Mouse (Mus musculus): ENCODE measurements around the gene Tmem115.

Gene Tmem115

DNA sequence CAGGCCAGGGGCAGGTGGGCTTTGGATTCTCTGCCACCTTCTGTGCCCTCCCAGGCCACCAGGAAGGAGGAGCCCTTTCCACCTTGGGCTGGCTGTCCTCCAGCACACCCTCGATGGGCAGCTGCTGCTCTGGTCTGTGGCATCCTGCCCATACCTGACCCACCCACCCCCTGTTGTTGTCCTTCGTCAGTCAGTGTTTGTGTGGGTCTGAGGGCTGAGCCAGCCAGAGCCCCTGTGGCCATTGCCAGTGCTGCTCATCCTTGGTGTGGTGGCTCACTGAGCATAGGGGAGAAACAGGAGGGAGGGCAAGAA is 11.4 kb upstream of the Tmem115 start:
- no peak for DNase-seq

DNA sequence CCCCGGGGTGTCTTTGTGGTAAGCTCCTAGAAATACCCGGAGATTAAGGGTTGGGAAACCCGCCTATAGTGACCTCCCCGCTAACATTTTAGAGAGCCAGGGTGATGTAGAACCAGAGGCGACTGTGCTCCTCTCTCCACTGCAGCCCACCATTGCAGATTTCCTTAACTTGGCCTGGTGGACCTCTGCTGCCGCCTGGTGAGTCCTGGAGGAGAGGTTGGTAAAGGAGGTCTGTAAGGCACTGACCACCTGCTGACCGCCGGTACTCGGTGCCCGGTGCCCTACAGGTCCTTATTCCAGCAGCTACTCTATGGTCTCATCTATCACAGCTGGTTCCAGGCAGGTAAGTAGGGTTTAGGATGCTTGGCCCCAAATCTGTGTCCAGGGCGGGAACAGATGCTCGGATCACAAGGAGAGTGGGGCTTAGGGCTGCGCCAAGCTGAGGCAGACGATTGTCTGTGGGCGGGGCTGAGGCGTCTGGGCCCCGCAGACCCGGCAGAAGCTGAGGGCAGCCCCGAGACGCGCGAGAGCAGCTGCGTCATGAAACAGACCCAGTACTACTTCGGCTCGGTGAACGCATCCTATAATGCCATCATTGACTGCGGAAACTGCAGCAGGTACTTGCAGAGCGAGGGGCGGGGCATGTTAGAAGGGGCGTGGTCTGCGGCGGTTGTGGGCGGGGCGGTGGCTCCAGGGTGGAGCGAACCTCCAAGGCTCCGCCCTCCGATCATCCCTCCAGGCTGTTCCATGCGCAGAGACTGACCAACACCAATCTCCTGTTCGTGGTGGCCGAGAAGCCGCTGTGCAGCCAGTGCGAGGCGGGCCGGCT is 7.3 kb upstream of the Tmem115 start:
- peak; percentile 60 for DNase-seq

DNA sequence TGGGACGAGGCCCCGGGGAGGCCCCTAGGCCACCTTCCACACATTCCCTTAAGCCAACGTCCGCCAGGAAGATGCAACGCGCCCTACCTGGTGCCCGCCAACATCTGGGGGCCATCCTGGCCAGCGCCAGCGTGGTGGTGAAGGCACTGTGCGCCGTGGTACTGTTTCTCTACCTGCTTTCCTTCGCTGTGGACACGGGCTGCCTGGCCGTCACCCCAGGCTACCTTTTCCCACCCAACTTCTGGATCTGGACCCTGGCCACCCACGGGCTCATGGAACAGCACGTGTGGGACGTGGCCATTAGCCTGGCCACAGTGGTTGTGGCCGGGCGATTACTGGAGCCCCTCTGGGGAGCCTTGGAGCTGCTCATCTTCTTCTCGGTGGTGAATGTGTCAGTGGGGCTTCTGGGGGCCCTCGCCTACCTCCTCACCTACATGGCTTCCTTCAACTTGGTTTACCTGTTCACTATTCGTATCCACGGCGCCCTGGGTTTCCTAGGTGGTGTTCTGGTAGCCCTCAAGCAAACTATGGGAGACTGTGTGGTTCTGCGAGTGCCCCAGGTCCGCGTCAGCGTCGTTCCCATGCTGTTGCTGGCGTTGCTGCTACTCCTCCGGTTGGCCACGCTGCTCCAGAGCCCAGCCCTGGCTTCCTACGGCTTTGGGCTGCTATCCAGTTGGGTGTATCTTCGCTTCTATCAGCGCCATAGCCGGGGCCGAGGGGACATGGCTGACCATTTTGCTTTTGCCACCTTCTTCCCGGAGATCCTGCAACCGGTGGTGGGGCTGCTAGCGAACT is 860 bp downstream of the Tmem115 start:
- DNase-seq, result peak; percentile 68

DNA sequence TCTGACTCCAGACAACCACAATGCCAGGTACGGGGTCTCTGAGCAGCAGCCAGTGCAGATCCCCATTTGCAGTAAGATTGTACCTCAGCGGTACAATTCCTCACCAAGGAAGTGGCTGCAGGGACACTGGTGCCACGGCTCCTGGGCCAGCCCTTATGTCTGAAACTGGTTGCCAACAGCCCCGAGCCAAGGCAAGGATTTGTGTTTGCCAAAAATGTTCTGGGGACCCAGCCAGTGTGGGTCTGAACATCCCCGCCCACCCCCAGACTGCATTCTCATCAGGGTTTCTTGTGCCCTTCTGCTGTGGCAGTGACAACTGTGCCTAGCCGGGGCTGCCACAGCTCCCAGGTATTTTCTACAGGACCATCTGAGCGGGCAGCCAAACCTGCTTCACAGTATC is 4.5 kb downstream of the Tmem115 start:
- peak; percentile 68 for DNase-seq

DNA sequence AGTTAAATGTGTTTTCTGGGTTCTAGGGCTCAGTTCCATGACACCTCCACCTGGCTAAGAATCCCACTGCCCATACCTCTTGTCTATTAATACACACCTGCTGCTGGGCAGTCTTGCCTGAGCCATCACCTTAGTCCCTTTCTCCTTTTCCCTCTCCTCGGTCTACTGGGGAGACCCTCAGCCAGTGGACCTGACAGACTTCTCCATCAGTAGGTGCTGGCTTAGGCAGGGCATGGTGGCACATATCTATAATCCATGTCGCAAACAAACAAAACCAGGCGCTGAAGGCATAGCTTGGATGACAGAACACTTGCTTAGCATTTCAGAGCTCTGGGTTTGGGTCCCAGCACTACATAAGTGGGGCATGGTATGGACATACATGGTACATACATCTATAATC is 5.0 kb downstream of the Tmem115 start:
- no peak for DNase-seq

DNA sequence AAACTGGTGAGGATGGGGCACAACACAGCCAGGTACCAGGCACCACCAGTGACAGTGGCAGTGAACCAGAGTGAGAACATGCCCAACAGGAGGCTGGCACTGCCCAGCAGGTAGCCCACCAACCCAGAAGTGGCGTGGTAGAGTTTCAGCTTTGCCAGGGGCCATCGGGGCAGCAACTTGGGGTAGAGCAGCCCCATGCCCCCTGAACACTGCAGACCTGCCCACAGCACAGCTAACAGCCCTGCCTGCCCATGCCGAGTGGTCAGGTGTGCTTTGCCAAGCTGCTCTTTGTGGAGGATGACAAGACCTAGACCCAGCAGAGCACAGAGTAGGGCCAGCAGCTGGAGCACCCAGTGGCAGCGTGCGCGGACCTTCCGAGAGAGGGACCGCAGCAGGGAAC is 6.2 kb downstream of the Tmem115 start:
- DNase-seq, result peak; percentile 63

DNA sequence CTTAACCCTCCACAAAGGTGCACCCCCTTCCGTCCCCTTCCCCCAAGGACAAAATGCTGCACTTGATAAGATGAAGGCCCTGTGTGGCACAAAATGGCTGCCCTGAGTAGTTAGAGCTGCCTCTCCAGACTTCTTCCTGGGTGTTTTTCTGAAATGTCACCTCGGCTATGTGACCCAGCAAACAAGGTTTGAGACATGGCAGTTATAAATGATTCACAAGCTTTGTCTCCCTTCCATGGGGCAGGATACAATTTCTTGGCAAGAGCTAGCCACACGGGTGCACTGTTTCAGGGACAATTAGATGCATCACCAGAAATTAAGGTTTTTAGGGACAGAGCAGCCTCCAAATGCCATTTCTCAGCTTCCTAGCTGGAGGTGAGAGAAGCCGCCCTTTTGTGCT is 6.7 kb downstream of the Tmem115 start:
- DNase-seq, result no peak

DNA sequence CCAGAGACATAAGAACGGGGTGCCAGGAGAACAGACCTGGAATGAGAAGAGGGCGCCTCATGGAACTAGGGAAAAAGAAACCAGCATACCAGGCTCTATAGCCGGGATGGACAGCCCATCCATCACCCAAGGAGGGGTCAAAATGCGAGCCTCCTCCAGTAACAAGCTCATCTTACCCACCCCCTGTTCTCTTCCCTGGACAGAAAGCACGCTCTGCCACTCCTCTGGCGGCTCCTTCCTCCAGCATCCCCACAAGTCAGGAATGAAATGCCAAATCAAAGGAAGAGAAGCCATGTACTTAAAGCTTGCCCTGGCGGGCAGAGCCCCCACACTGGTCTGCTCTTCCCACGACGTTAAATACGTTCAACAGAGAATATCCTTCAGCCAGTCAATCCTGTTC is 7.3 kb downstream of the Tmem115 start:
- no peak for DNase-seq

DNA sequence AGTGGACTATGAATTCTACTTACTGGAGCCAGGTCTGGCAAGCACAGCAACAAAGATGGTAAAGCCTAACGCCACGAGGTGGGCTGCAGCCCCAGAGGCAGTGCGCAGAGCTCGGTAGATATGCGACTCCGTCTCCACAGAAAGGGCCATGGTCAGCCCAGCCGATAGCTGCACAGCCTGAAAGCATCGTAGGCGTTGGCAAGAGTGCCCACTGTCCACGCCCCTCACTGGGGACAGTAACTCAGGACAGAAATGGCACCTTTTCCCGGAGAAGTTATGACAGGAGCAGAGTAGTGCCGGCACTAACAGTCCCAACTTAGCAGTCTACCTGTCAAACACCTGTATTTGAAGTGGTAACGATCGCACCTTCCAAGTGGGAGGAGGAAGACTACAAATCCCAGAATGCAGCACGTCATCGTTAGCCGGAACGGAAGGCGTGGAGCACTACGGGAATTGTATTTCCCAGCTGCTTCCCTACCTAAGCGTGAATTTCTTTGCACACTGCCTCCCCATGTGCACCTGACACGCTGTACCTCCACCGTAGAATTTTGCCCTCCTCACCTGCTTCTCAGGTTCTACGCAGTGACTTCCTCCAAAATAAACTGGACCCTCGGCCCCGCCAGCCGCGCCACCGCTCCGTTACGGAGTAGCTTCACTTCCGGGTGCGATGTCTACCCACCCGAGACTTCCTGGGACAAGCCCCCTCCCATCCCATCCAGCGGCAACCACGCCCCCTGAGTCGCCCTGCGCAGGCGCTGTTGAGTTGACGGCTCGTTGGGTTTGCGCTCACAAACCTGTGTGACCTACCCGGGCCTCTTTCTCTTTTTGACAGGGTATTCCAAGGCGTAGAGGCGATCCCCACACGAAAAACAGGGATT is 8.0 kb downstream of the Tmem115 start, which contains the start of the genes Cyb561d2 and Nprl2:
Gene Cyb561d2 (minus strand): TSS at position 720 of the 878 bp plus-strand sequence.
Gene Nprl2 (plus strand): TSS at position 753 of the 878 bp plus-strand sequence.
- peak; percentile 95 for DNase-seq

DNA sequence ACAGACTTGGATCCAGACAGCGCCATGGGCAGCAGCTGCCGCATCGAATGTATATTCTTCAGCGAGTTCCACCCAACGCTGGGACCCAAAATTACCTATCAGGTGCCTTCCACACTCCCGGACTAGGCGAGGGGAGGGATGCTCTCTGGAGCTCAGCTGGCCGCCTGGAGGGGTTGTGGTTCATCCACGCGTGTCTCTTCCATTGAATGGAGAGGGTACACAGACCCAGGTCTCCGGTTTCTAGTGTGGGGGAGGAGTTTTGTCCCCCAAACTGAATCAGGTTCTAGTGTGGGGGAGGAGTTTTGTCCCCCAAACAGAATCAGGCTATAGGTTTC is 8.6 kb downstream of the Tmem115 start:
- no peak for DNase-seq

DNA sequence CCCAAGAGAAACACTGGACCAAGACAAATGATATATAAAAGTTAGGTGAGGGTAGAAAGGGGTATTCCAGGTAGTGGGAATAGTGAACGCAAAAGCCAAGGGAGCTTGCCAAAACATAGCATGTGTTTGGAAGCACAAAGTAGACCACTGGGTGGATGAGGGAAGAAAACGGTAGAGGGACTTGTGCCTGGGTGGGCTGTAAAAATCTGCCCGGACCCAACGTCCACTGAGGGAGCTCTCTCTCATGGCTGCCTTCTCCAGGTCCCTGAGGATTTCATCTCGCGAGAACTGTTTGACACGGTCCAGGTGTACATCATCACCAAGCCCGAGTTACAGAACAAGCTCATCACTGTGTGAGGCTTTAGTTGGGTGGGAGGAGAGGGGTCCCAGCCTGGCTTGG is 9.0 kb downstream of the Tmem115 start:
- DNase-seq, result peak; percentile 68

DNA sequence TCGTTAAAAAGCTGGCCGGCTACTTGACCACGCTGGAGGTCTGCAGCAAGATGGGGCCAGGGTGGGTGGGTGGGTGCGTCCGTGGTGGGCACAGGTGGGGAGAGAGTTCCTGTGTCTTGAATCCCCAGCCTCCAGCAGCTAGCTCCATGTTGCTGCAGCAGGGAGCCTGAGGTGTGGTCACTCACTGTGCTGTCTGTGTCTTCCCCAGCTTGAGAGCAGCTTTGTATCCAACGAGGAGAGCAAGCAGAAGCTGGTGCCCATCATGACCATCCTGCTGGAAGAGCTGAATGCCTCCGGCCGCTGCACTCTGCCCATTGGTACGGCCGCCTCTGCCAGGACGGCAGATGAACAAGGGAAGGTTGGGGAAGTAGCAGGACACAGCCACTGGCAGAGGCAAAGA is 9.6 kb downstream of the Tmem115 start:
- peak; percentile 56 for DNase-seq

DNA sequence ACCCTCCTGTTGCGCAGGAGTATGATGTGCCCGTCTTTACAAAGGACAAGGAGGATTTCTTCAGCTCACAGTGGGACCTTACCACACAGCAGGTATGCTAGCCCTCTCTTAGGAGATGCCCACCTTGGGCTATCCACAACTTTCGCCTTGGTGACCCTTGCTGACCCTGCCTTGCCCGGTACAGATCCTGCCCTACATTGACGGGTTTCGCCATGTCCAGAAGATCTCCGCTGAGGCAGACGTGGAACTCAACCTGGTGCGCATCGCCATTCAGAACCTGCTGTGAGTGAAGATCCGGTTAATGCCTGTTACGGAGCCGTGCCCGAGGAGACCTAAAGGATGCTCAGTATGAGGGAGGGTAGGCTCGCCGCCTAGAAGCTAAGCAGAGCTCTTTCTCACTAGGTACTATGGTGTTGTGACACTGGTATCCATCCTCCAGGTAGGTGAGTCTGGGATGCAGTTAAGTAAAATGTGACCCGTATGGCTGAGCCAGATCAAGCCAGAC is 10.5 kb downstream of the Tmem115 start:
- DNase-seq, result peak; percentile 64

DNA sequence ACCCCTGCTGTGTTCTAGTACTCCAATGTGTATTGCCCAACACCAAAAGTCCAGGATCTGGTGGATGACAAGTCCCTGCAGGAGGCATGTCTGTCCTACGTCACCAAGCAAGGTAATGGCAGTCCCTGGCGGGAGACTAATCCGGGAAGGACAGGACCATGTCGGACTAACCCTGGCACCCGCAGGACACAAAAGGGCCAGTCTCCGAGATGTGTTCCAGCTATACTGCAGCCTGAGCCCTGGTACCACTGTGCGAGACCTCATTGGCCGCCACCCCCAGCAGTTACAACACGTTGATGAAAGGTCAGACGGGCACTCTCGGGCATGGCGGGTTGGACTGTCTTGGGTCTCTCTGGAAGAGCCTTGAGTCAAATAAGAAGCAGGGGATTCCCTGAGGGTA is 11.0 kb downstream of the Tmem115 start:
- DNase-seq, result peak; percentile 67

DNA sequence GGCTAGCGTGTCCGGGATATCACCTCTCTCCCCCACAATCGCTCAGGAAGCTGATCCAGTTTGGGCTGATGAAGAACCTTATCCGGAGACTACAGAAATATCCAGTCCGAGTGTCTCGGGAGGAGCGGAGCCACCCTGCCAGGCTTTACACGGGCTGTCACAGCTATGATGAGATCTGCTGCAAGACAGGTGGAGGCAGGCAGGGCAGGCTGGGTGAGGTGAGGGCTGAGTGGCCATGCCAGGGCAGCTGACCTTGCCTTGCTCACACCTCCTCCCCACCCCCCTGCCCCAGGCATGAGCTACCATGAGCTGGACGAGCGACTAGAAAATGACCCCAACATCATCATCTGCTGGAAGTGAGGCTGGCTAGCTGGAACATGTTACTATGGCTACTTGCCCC is 11.5 kb downstream of the Tmem115 start:
- DNase-seq, result peak; percentile 59

DNA sequence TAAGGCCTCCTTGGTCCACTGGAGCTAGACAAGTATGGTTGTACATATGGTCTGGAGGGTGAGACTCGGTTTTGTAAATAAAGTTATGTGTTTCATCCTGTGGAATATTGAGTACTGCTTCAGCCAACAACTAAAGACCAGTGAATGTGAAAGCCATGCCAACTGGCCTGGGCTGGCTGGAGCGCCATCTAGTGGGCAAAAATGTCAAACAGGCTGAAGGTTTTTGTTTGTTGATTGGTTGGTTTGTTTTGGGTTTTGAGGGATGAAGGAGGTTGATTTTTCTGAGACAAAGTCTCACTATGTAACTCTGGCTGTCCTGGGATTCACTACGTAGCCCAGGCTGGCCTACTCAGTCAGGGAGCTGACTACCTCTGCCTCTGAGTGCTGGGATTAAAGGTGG is 11.9 kb downstream of the Tmem115 start:
- DNase-seq, result peak; percentile 74

DNA sequence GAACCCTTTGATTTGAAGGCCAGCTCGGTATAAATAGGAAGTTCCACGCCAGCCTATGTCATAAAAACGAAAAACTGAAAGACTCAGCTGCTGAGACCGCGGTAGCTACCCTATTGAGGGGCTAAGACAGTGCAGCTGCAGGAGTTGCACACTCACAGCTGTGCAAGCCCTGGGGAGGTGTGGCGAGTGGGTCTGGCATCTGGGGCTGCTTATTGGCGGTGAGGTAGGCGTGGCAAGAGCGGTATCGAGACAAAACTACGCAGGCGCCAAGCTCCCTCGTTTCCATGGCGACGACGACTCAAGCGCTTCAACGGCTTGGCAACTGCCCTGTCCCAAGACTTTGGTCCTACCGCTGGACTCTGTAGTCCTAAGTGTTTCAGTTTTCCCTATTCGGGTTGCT is 13.3 kb downstream of the Tmem115 start, which contains the start of gene Zmynd10:
Gene Zmynd10 (plus strand): TSS at position 273 of the 400 bp plus-strand sequence.
- DNase-seq, result no peak

DNA sequence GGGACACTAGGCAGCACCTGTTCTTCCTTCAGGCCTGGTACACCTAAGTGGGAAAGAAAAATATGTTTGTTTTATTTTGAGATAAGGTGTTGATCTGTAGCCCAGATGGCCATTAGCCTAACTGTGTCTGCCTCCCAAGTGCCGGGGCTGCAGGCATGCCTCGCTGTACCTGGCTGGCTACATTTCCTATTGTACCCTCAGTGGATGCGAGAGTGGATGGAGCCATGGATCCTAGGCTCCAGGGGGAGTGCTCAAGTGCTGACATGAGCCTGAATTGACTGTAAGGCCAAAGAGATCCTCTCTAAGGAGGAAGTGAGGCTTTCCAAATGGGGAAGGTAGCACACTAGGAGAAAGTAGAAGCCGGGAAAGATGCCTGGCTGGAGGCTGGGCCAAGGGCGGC is 14.2 kb downstream of the Tmem115 start:
- no peak for DNase-seq

DNA sequence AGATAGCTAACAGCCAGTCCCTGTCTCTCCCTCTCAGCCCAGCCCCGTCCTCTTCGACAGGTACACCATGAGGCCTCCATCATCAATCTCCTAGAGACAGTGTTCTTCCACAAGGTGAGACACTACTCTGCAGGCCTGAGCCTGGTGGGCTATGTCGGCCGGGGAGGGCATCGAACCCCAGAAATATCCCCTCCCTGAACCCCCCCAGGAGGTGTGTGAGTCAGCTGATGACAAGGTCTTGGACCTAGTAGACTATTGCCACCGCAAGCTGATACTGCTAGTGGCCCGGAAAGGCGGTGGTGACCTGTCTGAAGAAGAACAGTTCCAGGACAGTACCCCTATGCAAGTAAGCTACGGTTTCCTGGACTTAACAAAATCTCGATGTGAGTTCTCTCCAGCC is 15.1 kb downstream of the Tmem115 start:
- DNase-seq, result no peak

DNA sequence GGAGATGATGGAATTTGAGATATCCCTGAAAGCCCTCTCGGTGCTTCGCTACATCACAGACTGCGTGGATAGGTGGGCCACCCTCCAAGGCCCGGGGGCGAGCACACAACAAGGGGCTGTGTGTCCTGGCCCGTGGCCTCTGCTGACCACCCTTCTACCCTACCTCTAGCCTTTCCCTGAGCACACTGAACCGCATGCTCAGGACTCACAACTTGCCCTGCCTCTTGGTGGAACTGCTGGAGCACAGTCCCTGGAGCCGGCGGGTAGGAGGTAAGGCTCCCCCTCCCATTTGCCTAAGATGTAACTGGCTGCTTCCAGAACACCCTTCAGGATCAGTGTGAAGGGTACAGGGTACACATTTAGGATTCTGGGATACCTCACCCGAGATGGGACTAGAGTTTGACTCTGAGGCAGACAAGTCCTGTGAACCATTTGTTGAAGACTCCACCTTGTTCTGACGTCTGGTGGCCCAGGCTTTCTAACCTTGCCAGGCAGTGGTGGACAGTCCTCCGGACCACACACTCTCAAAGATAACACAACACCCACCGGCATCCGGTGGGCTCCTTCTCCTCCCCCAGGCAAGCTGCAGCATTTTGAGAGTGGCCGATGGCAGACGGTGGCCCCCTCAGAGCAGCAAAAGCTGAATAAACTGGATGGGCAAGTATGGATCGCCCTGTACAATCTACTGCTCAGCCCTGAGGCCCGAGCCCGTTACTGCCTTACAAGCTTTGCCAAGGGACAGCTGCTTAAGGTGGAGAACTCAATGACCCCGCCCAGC is 15.7 kb downstream of the Tmem115 start:
- DNase-seq, result no peak

DNA sequence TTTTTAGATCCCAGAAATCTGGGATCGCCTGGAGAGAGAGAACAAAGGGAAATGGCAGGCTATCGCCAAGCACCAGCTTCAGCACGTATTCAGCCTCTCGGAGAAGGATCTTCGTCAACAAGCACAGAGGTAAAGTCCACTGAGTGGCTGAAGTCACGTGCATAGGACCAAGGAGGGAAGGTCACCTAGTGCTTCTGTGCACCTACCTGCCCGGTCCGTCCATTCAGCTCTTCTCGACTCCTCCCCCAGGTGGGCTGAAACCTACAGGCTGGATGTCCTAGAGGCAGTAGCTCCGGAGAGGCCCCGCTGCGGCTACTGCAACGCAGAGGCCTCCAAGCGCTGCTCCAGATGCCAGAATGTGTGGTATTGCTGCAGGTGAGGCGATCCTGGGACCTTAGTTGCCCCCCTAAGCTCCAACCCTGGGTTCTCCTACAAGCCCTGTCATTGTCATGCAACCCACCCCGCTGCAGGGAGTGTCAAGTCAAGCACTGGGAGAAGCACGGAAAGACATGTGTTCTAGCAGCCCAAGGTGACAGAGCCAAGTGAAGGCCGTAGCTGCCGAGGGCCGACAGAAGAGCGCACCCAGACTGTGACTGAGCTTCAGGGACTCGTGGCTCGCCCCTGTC is 16.9 kb downstream of the Tmem115 start:
- no peak for DNase-seq
